Mouse (Mus musculus): ENCODE results near the gene Arhgef10l.
A peak's percentile ranks its signal among the peaks of the same experiment; 100 is the strongest.
"Not testable (repeated sequence)": the region's sequence is repeated elsewhere in the genome, so short reads cannot be mapped to it uniquely, and the experiment has no call there.

Arhgef10l gene

GRCm38 (mm10) chr4:140605790-140606189, 60.0 kb downstream of the Arhgef10l start:
- no peak for DNase-seq (ENCODE audit: low spot score)

- DNase-seq (ENCODE audit: low spot score), result no peak
Measured at GRCm38 (mm10) chr4:140605247-140605646, 60.6 kb downstream of the Arhgef10l start.

- DNase-seq (ENCODE audit: low spot score), result no peak
Measured at GRCm38 (mm10) chr4:140604541-140604940, 61.3 kb downstream of the Arhgef10l start.

- no peak for DNase-seq (ENCODE audit: low spot score)
Measured at GRCm38 (mm10) chr4:140602022-140602421, 63.8 kb downstream of the Arhgef10l start.

GRCm38 (mm10) chr4:140601153-140601552, 64.7 kb downstream of the Arhgef10l start:
- no peak for DNase-seq (ENCODE audit: low spot score)

GRCm38 (mm10) chr4:140598846-140599245, 67.0 kb downstream of the Arhgef10l start:
- no peak for DNase-seq (ENCODE audit: low spot score)

- no peak for DNase-seq (ENCODE audit: low spot score)
Measured at GRCm38 (mm10) chr4:140597928-140598327, 67.9 kb downstream of the Arhgef10l start.

GRCm38 (mm10) chr4:140597378-140597777, 68.4 kb downstream of the Arhgef10l start:
- DNase-seq (ENCODE audit: low spot score), result no peak

- no peak for DNase-seq (ENCODE audit: low spot score)
Measured at GRCm38 (mm10) chr4:140593771-140594505, 71.9 kb downstream of the Arhgef10l start.

- no peak for DNase-seq (ENCODE audit: low spot score)
Measured at GRCm38 (mm10) chr4:140592990-140593770, 72.6 kb downstream of the Arhgef10l start.

- peak; percentile 81 for DNase-seq (ENCODE audit: low spot score)
Measured at GRCm38 (mm10) chr4:140592217-140592759, 73.5 kb downstream of the Arhgef10l start.

- no peak for DNase-seq (ENCODE audit: low spot score)
Measured at GRCm38 (mm10) chr4:140586478-140586877, 79.3 kb downstream of the Arhgef10l start.

- DNase-seq (ENCODE audit: low spot score), result no peak
Measured at GRCm38 (mm10) chr4:140584240-140584639, 81.6 kb downstream of the Arhgef10l start.

- no peak for DNase-seq (ENCODE audit: low spot score)
Measured at GRCm38 (mm10) chr4:140582390-140583088, 83.3 kb downstream of the Arhgef10l start.

GRCm38 (mm10) chr4:140581730-140582389, 84.0 kb downstream of the Arhgef10l start:
- DNase-seq (ENCODE audit: low spot score), result no peak

GRCm38 (mm10) chr4:140581341-140581729, 84.5 kb downstream of the Arhgef10l start:
- DNase-seq (ENCODE audit: low spot score), result no peak

GRCm38 (mm10) chr4:140580866-140581265, 84.9 kb downstream of the Arhgef10l start:
- DNase-seq (ENCODE audit: low spot score), result no peak

GRCm38 (mm10) chr4:140579576-140579975, 86.2 kb downstream of the Arhgef10l start:
- DNase-seq (ENCODE audit: low spot score), result no peak

GRCm38 (mm10) chr4:140579149-140579548, 86.7 kb downstream of the Arhgef10l start:
- DNase-seq (ENCODE audit: low spot score), result no peak

- no peak for DNase-seq (ENCODE audit: low spot score)
Measured at GRCm38 (mm10) chr4:140576628-140577027, 89.2 kb downstream of the Arhgef10l start.

- not testable (repeated sequence) for DNase-seq (ENCODE audit: low spot score)
Measured at GRCm38 (mm10) chr4:140574863-140575262, 90.9 kb downstream of the Arhgef10l start.

- no peak for DNase-seq (ENCODE audit: low spot score)
Measured at GRCm38 (mm10) chr4:140572376-140572775, 93.4 kb downstream of the Arhgef10l start.

Data from ovary, postnatal 36 days (tissue).